Mouse (Mus musculus) CH12.LX (cell line): ENCODE measurements at regions not wholly inside any gene's neighbourhood (a gene's known extent, or its start where the extent isn't known, plus 50 kb on each side); places are given as distances from the start of the nearest gene placed in this dataset.
A peak's percentile ranks its signal among the peaks of the same experiment; 100 is the strongest.

Experiments used
- DNase-seq: peaks from one replicate; pipeline ENCODE4 v3.0.0-alpha.2; 2013; ENCODE audit errors: extremely low read depth
- H3K27ac ChIP-seq: 2 replicates; pipeline ENCODE4 v1.5.1; 2012; ENCODE audit warnings: low read depth, mild to moderate bottlenecking, control low read depth, moderate library complexity; ENCODE audit not compliant: insufficient read depth
- H3K27me3 ChIP-seq: replicated peaks from 2 replicates; pipeline ENCODE3; 2012; ENCODE audit warnings: inconsistent platforms
- H3K36me3 ChIP-seq, 2 experiments: replicated peaks in 1 of 2; 2 replicates each; pipeline versions ENCODE3 to v1.6.1; 2012; ENCODE audit warnings: inconsistent platforms in 1 of 2, low read length in 1 of 2, mild to moderate bottlenecking in 1 of 2, mixed read lengths in 1 of 2, moderate library complexity in 1 of 2; ENCODE audit not compliant: control insufficient read depth in 1 of 2, insufficient read depth in 1 of 2
- H3K4me1 ChIP-seq, 2 experiments: 2 replicates each; pipeline ENCODE4 v1.6.1; 2012; ENCODE audit warnings: inconsistent platforms in 1 of 2, moderate library complexity in 1 of 2; ENCODE audit not compliant: insufficient read depth in 2 of 2, control insufficient read depth in 1 of 2
- H3K4me2 ChIP-seq: 2 replicates; pipeline ENCODE4 v1.6.1; 2012; ENCODE audit warnings: low read depth, mild to moderate bottlenecking, control low read depth; ENCODE audit not compliant: poor library complexity, insufficient read depth, severe bottlenecking
- H3K4me3 ChIP-seq, 3 experiments: fragments of 150-350 bp in 1 of 3; sonication (generic) in 1 of 3; replicated peaks in 1 of 3; 2 replicates each; pipeline versions ENCODE3 to v1.5.1; 2011 to 2012; ENCODE audit warnings: low read depth in 2 of 3, low read length in 2 of 3, mild to moderate bottlenecking in 2 of 3, moderate library complexity in 2 of 3, control low read depth in 1 of 3, improper control_type of control experiment in 1 of 3, inconsistent platforms in 1 of 3, mixed read lengths in 1 of 3; ENCODE audit not compliant: poor library complexity in 1 of 3
- H3K79me2 ChIP-seq: replicated peaks from 2 replicates; pipeline ENCODE4 v1.6.1; 2012; ENCODE audit warnings: mild to moderate bottlenecking, moderate library complexity; ENCODE audit not compliant: control insufficient read depth, poor library complexity, insufficient read depth, severe bottlenecking; ENCODE audit errors: extremely low read depth
- H3K9ac ChIP-seq: 2 replicates; pipeline ENCODE4 v1.6.1; 2012; ENCODE audit warnings: low read depth, mild to moderate bottlenecking, control low read depth, moderate library complexity; ENCODE audit not compliant: insufficient read depth
- H3K9me3 ChIP-seq: replicated peaks from 2 replicates; pipeline ENCODE3; 2012; ENCODE audit warnings: low read length, inconsistent platforms, mixed read lengths
- BHLHE40 ChIP-seq: IDR thresholded peaks from 2 replicates; pipeline ENCODE4 v1.6.1; 2011; ENCODE audit warnings: mild to moderate bottlenecking, low read depth, low read length, improper control_type of control experiment
- CTCF ChIP-seq, 2 experiments: IDR thresholded peaks in 1 of 2; conservative IDR thresholded peaks in 1 of 2; 2 replicates each; pipeline ENCODE4 v1.5.1; 2011 to 2012; ENCODE audit warnings: low read depth in 2 of 2, low read length in 2 of 2, improper control_type of control experiment in 1 of 2, inconsistent platforms in 1 of 2, mild to moderate bottlenecking in 1 of 2, moderate library complexity in 1 of 2
- E2F4 ChIP-seq: IDR thresholded peaks from 2 replicates; pipeline ENCODE4 v1.6.1; 2011; ENCODE audit warnings: low read depth, low read length, improper control_type of control experiment; ENCODE audit not compliant: insufficient replicate concordance
- ELF1 ChIP-seq: IDR thresholded peaks from 2 replicates; pipeline ENCODE4 v1.6.1; 2014; ENCODE audit warnings: low read depth, mild to moderate bottlenecking, inconsistent platforms, low read length, improper control_type of control experiment
- EP300 ChIP-seq: IDR thresholded peaks from 2 replicates; pipeline ENCODE4 v1.6.1; 2011; ENCODE audit warnings: low read length, improper control_type of control experiment
- ETS1 ChIP-seq: conservative IDR thresholded peaks from 2 replicates; pipeline ENCODE4 v1.6.1; 2012; ENCODE audit warnings: low read depth, mild to moderate bottlenecking, inconsistent platforms, low read length, improper control_type of control experiment, moderate library complexity
- GABPA ChIP-seq: IDR thresholded peaks from 2 replicates; pipeline ENCODE4 v1.6.1; 2012; ENCODE audit warnings: low read depth, low read length, improper control_type of control experiment, inconsistent platforms; ENCODE audit not compliant: insufficient replicate concordance
- IRF4 ChIP-seq: IDR thresholded peaks from 2 replicates; pipeline ENCODE4 v1.6.1; 2014; ENCODE audit warnings: low read depth, mild to moderate bottlenecking, inconsistent platforms, low read length, improper control_type of control experiment
- JUN ChIP-seq: IDR thresholded peaks from 2 replicates; pipeline ENCODE4 v1.6.1; 2011; ENCODE audit warnings: low read depth, mild to moderate bottlenecking, low read length, improper control_type of control experiment, moderate library complexity; ENCODE audit not compliant: insufficient read depth
- JUND ChIP-seq: conservative IDR thresholded peaks from 2 replicates; pipeline ENCODE4 v1.6.1; 2011; ENCODE audit warnings: low read depth, low read length, improper control_type of control experiment
- KAT2A ChIP-seq: IDR thresholded peaks from 2 replicates; pipeline ENCODE4 v1.6.1; 2012; ENCODE audit warnings: low read length, improper control_type of control experiment, inconsistent platforms; ENCODE audit not compliant: insufficient replicate concordance
- MAFK ChIP-seq: IDR thresholded peaks from 2 replicates; pipeline ENCODE4 v1.6.1; 2011; ENCODE audit warnings: low read length, improper control_type of control experiment; ENCODE audit not compliant: insufficient replicate concordance
- MAX ChIP-seq: IDR thresholded peaks from 2 replicates; pipeline ENCODE4 v1.6.1; 2011; ENCODE audit warnings: low read length, improper control_type of control experiment
- MEF2A ChIP-seq: IDR thresholded peaks from 2 replicates; pipeline ENCODE4 v1.6.1; 2014; ENCODE audit warnings: low read depth, mild to moderate bottlenecking, inconsistent platforms, low read length, improper control_type of control experiment, borderline replicate concordance
- MXI1 ChIP-seq: IDR thresholded peaks from 2 replicates; pipeline ENCODE4 v1.6.1; 2011; ENCODE audit warnings: mild to moderate bottlenecking, low read depth, low read length, improper control_type of control experiment
- NELFE ChIP-seq: IDR thresholded peaks from 2 replicates; pipeline ENCODE4 v1.6.1; 2011; ENCODE audit warnings: low read depth, low read length, improper control_type of control experiment
- PAX5 ChIP-seq: IDR thresholded peaks from 2 replicates; pipeline ENCODE4 v1.6.1; 2012; ENCODE audit warnings: low read length, inconsistent platforms, mixed read lengths
- POLR2A ChIP-seq: IDR thresholded peaks from 2 replicates; pipeline ENCODE4 v1.6.1; 2011; ENCODE audit warnings: low read depth, mild to moderate bottlenecking, improper control_type of control experiment, low read length
- RAD21 ChIP-seq: IDR thresholded peaks from 2 replicates; pipeline ENCODE4 v1.6.1; 2011; ENCODE audit warnings: low read depth, mild to moderate bottlenecking, low read length, improper control_type of control experiment, moderate library complexity
- SIN3A ChIP-seq: IDR thresholded peaks from 2 replicates; pipeline ENCODE4 v1.6.1; 2012; ENCODE audit warnings: low read length, improper control_type of control experiment, inconsistent platforms
- TCF12 ChIP-seq: IDR thresholded peaks from 2 replicates; pipeline ENCODE4 v1.6.1; 2014; ENCODE audit warnings: low read depth, mild to moderate bottlenecking, inconsistent platforms, low read length, improper control_type of control experiment
- USF1 ChIP-seq: IDR thresholded peaks from 2 replicates; pipeline ENCODE4 v1.6.1; 2014; ENCODE audit warnings: low read depth, mild to moderate bottlenecking, inconsistent platforms, low read length, improper control_type of control experiment
- USF2 ChIP-seq: conservative IDR thresholded peaks from 2 replicates; pipeline ENCODE4 v1.6.1; 2011; ENCODE audit warnings: low read depth, low read length, improper control_type of control experiment
- ZC3H11A ChIP-seq: IDR thresholded peaks from 2 replicates; pipeline ENCODE4 v1.6.1; 2012; ENCODE audit warnings: low read depth, mild to moderate bottlenecking, inconsistent platforms, low read length, improper control_type of control experiment
- ZMIZ1 ChIP-seq: IDR thresholded peaks from 2 replicates; pipeline ENCODE4 v1.6.1; 2012; ENCODE audit warnings: low read depth, mild to moderate bottlenecking, inconsistent platforms, low read length, improper control_type of control experiment
- ZNF384 ChIP-seq: IDR thresholded peaks from 2 replicates; pipeline ENCODE4 v1.6.1; 2012; ENCODE audit warnings: low read depth, low read length, improper control_type of control experiment, inconsistent platforms
- dilution Hi-C: fragments of 300-500 bp; cut with MboI; formaldehyde crosslinking; loops from 2 replicates; pipeline ENCODE4 v1.14.3; 2020; ENCODE audit warnings: low sequenced_read_pairs; ENCODE audit not compliant: extremely low pct_unique_long_range_greater_than_20kb, extremely low pct_ligation_motif_present
- in situ Hi-C: fragments of 300-500 bp; cut with MboI; formaldehyde crosslinking; loops from 3 replicates; pipeline ENCODE4 v1.14.3; 2019; ENCODE audit warnings: low sequenced_read_pairs, low pct_ligation_motif_present, low pct_unique_long_range_greater_than_20kb, mixed read lengths

GRCm38 (mm10) chr10:68354335-68355231 is 76.0 kb upstream of the Arid5b start:
- no peaks in the 10 kb centered on the region for H3K9me3 ChIP-seq
- in situ Hi-C loops (no loop called here), dilution Hi-C loops (no loop called here)
- H3K9ac ChIP-seq, result peak overlapping the region; percentile 71; the same call in 1 of the 2 replicates
- H3K36me3 ChIP-seq, result no peaks in the 10 kb centered on the region
- no peaks in the 10 kb centered on the region for H3K27me3 ChIP-seq
- no peaks in the 10 kb centered on the region for H3K79me2 ChIP-seq
- DNase-seq, result no peak
- H3K27ac ChIP-seq, result no peak overlapping the region
- no peak overlapping the region for H3K4me3 ChIP-seq
- TF ChIP-seq PAX5 (no peak), MAFK (no peak), JUND (no peak), USF2 (no peak), ZNF384 (no peak), NELFE (no peak), MXI1 (no peak), ZMIZ1 (no peak), MAX (no peak), BHLHE40 (no peak), KAT2A (no peak), CTCF (conservative IDR thresholded peaks at IDR 0.05 in 1 of 2, IDR thresholded peaks at IDR 0.05 in 1 of 2; ENCODE audit: low read depth in 2 of 2, low read length in 2 of 2) (no peak)
- peaks cover 0 to 26% of the 10 kb centered on the region in 2 experiments; a peak in 2 of 4 replicates for H3K4me1 ChIP-seq
- no peak overlapping the region for H3K4me2 ChIP-seq

DNA sequence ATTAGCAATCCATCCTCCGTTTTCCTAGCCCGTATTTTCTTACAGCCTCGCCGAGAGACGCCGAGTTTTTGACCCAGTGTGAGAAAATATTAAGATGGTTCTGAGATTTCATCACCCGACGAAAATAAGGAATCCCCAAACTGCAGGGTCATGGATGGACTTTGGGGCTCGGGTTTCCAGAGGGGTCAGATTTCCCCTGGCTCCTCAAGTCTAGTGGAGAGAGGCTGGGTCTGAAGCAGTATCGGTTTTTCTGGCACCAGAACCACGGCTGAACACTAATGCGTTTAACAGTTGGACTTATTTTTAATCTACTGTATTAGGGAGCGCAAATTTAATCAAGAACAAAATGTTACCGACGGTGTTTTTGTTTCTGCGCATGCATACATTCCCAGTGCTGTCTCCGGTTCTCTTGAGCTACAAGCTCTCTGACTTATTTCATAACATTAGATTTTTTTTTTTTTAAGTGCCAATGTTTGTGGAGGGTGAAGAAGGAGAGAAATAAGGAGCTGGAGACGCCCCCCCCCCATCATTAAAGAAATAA is 75.2 kb upstream of the Arid5b start:
- no peaks in the 10 kb centered on the region for H3K79me2 ChIP-seq
- in situ Hi-C loops (no loop called here), dilution Hi-C loops (no loop called here)
- no peak for DNase-seq
- no peak overlapping the region for H3K4me2 ChIP-seq
- no peak overlapping the region for H3K27ac ChIP-seq
- H3K9me3 ChIP-seq, result no peaks in the 10 kb centered on the region
- no peaks in the 10 kb centered on the region for H3K36me3 ChIP-seq
- H3K9ac ChIP-seq, result no peak overlapping the region
- H3K4me1 ChIP-seq, result peaks cover 0 to 26% of the 10 kb centered on the region in 2 experiments; a peak in 2 of 4 replicates
- H3K27me3 ChIP-seq, result no peaks in the 10 kb centered on the region
- H3K4me3 ChIP-seq, result no peak overlapping the region
- no peak for TF ChIP-seq MAX
- no peak for TF ChIP-seq GABPA
- TF ChIP-seq POLR2A, result no peak
- TF ChIP-seq SIN3A, result no peak
- TF ChIP-seq ETS1, result no peak
- TF ChIP-seq TCF12, result no peak
- TF ChIP-seq JUND, result no peak
- TF ChIP-seq BHLHE40, result no peak
- no peak for TF ChIP-seq IRF4
- TF ChIP-seq E2F4, result no peak
- TF ChIP-seq JUN, result no peak
- no peak for TF ChIP-seq ELF1
- TF ChIP-seq EP300, result no peak
- no peak for TF ChIP-seq MXI1
- TF ChIP-seq ZC3H11A, result no peak
- TF ChIP-seq MEF2A, result no peak
- TF ChIP-seq RAD21, result no peak
- no peak for TF ChIP-seq USF1
- TF ChIP-seq MAFK, result no peak
- TF ChIP-seq, all 38 proteins: peak for 0
